Mouse (Mus musculus) ES-Bruce4 (cell line): Measurements from ENCODE around the gene Abca7. TPM values are rescaled to one million over a fixed set of nuclear protein-coding genes. Genes with fewer than 3 reads are reported as not detected.

ENCODE experiments used
- H3K27ac ChIP-seq: 2 replicates; pipeline ENCODE4 v1.5.1; 2012; ENCODE audit warnings: low read length, inconsistent platforms; ENCODE audit not compliant: insufficient read depth
- H3K27me3 ChIP-seq: 2 replicates; pipeline ENCODE4 v1.6.1; 2012; ENCODE audit warnings: mild to moderate bottlenecking, low read length, inconsistent platforms; ENCODE audit not compliant: control insufficient read depth, poor library complexity, insufficient read depth, severe bottlenecking
- H3K36me3 ChIP-seq: 2 replicates; pipeline ENCODE4 v1.6.1; 2012; ENCODE audit warnings: inconsistent platforms, mild to moderate bottlenecking, low read length, moderate library complexity; ENCODE audit not compliant: control insufficient read depth, poor library complexity, insufficient read depth, severe bottlenecking
- H3K4me1 ChIP-seq: one replicate; pipeline ENCODE4 v1.8.1; 2011; ENCODE audit warnings: low read length; ENCODE audit not compliant: control insufficient read depth, insufficient read depth
- H3K4me3 ChIP-seq: 2 replicates; pipeline ENCODE4 v1.5.1; 2011; ENCODE audit warnings: low read depth, mild to moderate bottlenecking, low read length
- H3K9ac ChIP-seq: 2 replicates; pipeline ENCODE4 v1.6.1; 2012; ENCODE audit warnings: low read depth, mild to moderate bottlenecking, inconsistent platforms; ENCODE audit not compliant: poor library complexity, severe bottlenecking
- H3K9me3 ChIP-seq: replicated peaks from 2 replicates; pipeline ENCODE4 v1.6.1; 2012; ENCODE audit warnings: mild to moderate bottlenecking, low read length, inconsistent platforms; ENCODE audit not compliant: control insufficient read depth, poor library complexity, insufficient read depth, severe bottlenecking
- CTCF ChIP-seq: IDR thresholded peaks from one replicate; pipeline ENCODE4 v1.8.1; 2011; ENCODE audit warnings: low read depth, low read length
- EP300 ChIP-seq: IDR thresholded peaks from 2 replicates; pipeline ENCODE4 v1.6.1; 2011; ENCODE audit warnings: low read depth, low read length; ENCODE audit not compliant: insufficient read depth
- POLR2A ChIP-seq: IDR thresholded peaks from one replicate; pipeline ENCODE4 v1.8.1; 2011; ENCODE audit warnings: low read length; ENCODE audit not compliant: insufficient read depth
- polyA plus RNA-seq: library from polyadenylated mRNA; stranded (reverse); fragments of >200 nt; gene quantifications from 2 replicates; pipeline ENCODE4 v1.2.4, GENCODE M21; 2011; ENCODE audit warnings: low read depth; ENCODE audit not compliant: missing spikeins, insufficient read depth, insufficient read length

Abca7 gene
- polyA plus RNA-seq, 1 experiment = 10.6 TPM

- Histone ChIP-seq H3K4me3 (no peak overlapping the region), H3K4me1 (peaks cover 16% of the 10 kb centered on the region), H3K9me3 (no peaks in the 10 kb centered on the region), H3K27me3 (no peaks in the 10 kb centered on the region), H3K9ac (no peak overlapping the region), H3K36me3 (no peaks in the 10 kb centered on the region), H3K27ac (no peak overlapping the region)
- TF ChIP-seq EP300 (no peak), POLR2A (no peak), CTCF (no peak)
Measured at GRCm38 (mm10) chr10:80004233-80004705, 8.0 kb downstream of the Abca7 start.

- H3K9ac ChIP-seq = no peak overlapping the region
- H3K27me3 ChIP-seq = no peaks in the 10 kb centered on the region
- H3K9me3 ChIP-seq = no peaks in the 10 kb centered on the region; the same call in 1 of the 2 replicates
- H3K36me3 ChIP-seq = no peaks in the 10 kb centered on the region
- peaks cover 4% of the 10 kb centered on the region for H3K4me1 ChIP-seq
- no peak overlapping the region for H3K27ac ChIP-seq
- TF ChIP-seq EP300 (no peak), POLR2A (no peak), CTCF (no peak)
- no peak overlapping the region for H3K4me3 ChIP-seq
Measured at GRCm38 (mm10) chr10:80011740-80012139, 15.4 kb downstream of the Abca7 start.

GRCm38 (mm10) chr10:80013609-80014008 is 17.3 kb downstream of the Abca7 start:
- Histone ChIP-seq H3K27me3 (no peaks in the 10 kb centered on the region), H3K27ac (no peak overlapping the region)

GRCm38 (mm10) chr10:80014484-80015290 is 18.4 kb downstream of the Abca7 start:
- H3K4me1 ChIP-seq = peaks cover 5% of the 10 kb centered on the region
- TF ChIP-seq CTCF = no peak
- TF ChIP-seq POLR2A = no peak
- TF ChIP-seq EP300 = no peak
- no peaks in the 10 kb centered on the region; the same call in 1 of the 2 replicates for H3K9me3 ChIP-seq
- H3K27me3 ChIP-seq = no peaks in the 10 kb centered on the region
- no peak overlapping the region for H3K27ac ChIP-seq
- no peaks in the 10 kb centered on the region for H3K36me3 ChIP-seq
- no peak overlapping the region for H3K9ac ChIP-seq
- H3K4me3 ChIP-seq = peak overlapping the region; percentile 29

More at GRCm38 (mm10) chr10:80013609-80014008, 17.3 kb downstream of the Abca7 start:
- H3K4me3 ChIP-seq = peak overlapping the region; percentile 29
- peak overlapping the region; percentile 6; the same call in 1 of the 2 replicates for H3K9ac ChIP-seq
- peaks cover 5% of the 10 kb centered on the region for H3K4me1 ChIP-seq
- H3K9me3 ChIP-seq = no peaks in the 10 kb centered on the region; the same call in 1 of the 2 replicates
- no peak for TF ChIP-seq CTCF
- no peak for TF ChIP-seq POLR2A
- TF ChIP-seq EP300 = no peak
- no peaks in the 10 kb centered on the region for H3K36me3 ChIP-seq

- H3K4me3 ChIP-seq = no peak overlapping the region
- H3K27me3 ChIP-seq = no peaks in the 10 kb centered on the region
- TF ChIP-seq POLR2A = no peak
- peaks cover 5% of the 10 kb centered on the region for H3K4me1 ChIP-seq
- H3K27ac ChIP-seq = no peak overlapping the region
- H3K36me3 ChIP-seq = no peaks in the 10 kb centered on the region
- no peak overlapping the region for H3K9ac ChIP-seq
- no peaks in the 10 kb centered on the region for H3K9me3 ChIP-seq
Measured at GRCm38 (mm10) chr10:80015583-80015982, 19.3 kb downstream of the Abca7 start.

- no peak within 1 kb of the TSS for H3K9ac ChIP-seq
- no peak within 1 kb of the TSS for H3K4me3 ChIP-seq
- no peaks in the 10 kb centered on the region for H3K9me3 ChIP-seq
- H3K36me3 ChIP-seq = no peaks in the 10 kb centered on the region
- H3K27me3 ChIP-seq = no peaks in the 10 kb centered on the region
- peaks cover 8% of the 10 kb centered on the region for H3K4me1 ChIP-seq
- TF ChIP-seq POLR2A (no peak), CTCF (no peak), EP300 (no peak)
- H3K27ac ChIP-seq = no peak within 1 kb of the TSS
Measured at GRCm38 (mm10) chr10:80016511-80016910, 20.2 kb downstream of the Abca7 start, which contains the start of gene Arhgap45. Gene Arhgap45 (plus strand): TSS chr10:80016653.
